Mouse (Mus musculus): ENCODE data around the gene Slx. TPM values are rescaled to one million over a fixed set of nuclear protein-coding genes. Genes with fewer than 3 reads are reported as not detected.

Slx gene
- not detected for total RNA-seq (2023)

GRCm38 (mm10) chrX:26545465-26545864, at the start of gene Slx:
TSS of gene Slx (minus strand) at chrX:26545565.

Other genes with a start within 250 kb of the Slx start
- gene Gm2030, start 235.5 kb downstream of the Slx start, total RNA-seq (2023): not detected
- not detected for gene Gm14525, start 157.1 kb upstream of the Slx start, total RNA-seq (2023)

Data from B cell, adult 67 days (primary cell).